ENCODE assay signal across 13 mouse cellular contexts in the genomic region with DNA sequence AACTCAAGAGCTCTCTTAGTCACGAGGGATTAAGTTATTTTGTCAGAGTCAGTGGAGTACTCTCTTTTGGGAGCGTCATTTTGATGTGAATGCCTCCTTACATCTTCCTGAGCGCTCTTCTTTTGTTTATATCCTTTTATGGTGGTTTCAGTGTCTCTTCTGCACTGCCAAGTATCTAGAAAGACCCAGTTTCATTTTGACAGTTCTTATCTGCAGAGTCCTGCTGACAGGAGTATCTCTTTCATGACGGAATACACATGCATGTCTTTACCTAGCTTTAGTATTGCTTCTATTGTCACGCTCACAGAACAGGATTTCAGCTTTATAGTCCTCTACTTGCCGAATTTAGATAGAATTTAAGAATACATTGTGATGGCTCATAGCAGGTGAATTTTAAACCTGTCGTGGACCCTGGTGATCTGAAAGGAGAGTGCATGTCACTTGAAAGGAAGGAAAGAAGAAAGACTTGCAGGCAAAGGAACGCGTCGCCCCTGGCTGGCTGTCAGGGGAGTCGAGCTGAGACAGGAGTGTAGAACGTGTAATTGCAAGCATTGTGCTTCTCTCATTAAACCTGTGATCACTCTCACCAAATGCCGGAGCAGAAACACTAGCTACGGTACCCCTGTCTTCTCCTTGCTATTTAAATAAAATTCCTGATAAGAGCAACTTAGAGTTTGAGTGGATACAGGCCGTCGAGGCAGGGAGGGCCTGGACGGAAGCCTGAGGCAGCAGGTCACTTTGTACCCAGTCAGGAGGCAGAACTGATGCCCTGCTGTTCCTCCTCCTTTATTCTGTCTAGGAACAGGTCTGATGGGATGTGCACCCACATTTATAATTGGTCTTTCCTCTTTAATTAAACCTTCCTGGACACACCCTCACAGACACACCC.
DNase-seq lines count a peak whose midpoint lies in the region; ATAC-seq lines count a peak whose summit lies in the region.
"Had no signal": no experiment of that assay in that cellular context is flagged by ENCODE, and none has a peak within 500 bp of the region (broad histone marks: within the 10 kb centered on the region; RNA-seq: fewer than 3 reads in every experiment).

No protein-coding gene starts in this region.

- H3K4me1 ChIP-seq in heart, embryonic 14.5 days (ENCODE audit: control insufficient read depth in 2 of 2, insufficient read depth in 2 of 2, low read length in 2 of 2), result peaks cover 0 to 19% of the 10 kb centered on the region in 2 experiments; a peak in 2 of 4 replicates
- H3K4me1 ChIP-seq: hindbrain, embryonic 12.5 days; stomach, embryonic 15.5 days had no signal

- no peak for ATAC-seq in heart, embryonic 14.5 days (ENCODE audit: insufficient number of reproducible peaks, insufficient read depth, low FRiP score, low read depth)
- ATAC-seq in megakaryocyte-erythroid progenitor cell, adult 5-6 weeks (replicated peaks; ENCODE audit: low FRiP score, low TSS enrichment, poor library complexity, severe bottlenecking), result peak; percentile 58

- no peak overlapping the region for H3K27ac ChIP-seq in heart, embryonic 14.5 days (replicated peaks in 1 of 2; ENCODE audit: control insufficient read depth in 1 of 2, insufficient read depth in 1 of 2, low read depth in 2 of 2, low read length in 2 of 2)
- H3K27ac ChIP-seq: hindbrain, embryonic 12.5 days; left cerebral cortex, adult 2 months; stomach, embryonic 15.5 days had no signal

- H3K4me2 ChIP-seq in heart, embryonic 14.5 days (ENCODE audit: low read length), result peak overlapping the region; percentile 24
- H3K4me2 ChIP-seq: hindbrain, embryonic 12.5 days; stomach, embryonic 15.5 days had no signal

- WGBS in heart, embryonic 14.5 days, result 41% methylated on average over 17 of the region's 17 CpGs

- H3K36me3 ChIP-seq in heart, embryonic 14.5 days (ENCODE audit: control insufficient read depth, insufficient read depth, low read length), result 0 out of 2 replicates have a peak, but pooled peaks cover 22% of the 10 kb centered on the region
- H3K36me3 ChIP-seq: hindbrain, embryonic 12.5 days had no signal

- DNase-seq in heart, postnatal 4 days, result no peak
- peak; percentile 31 for DNase-seq in CD4-positive, CD25-positive, alpha-beta regulatory T cell, adult 2 months (ENCODE audit: low read depth, low spot score)
- peak; percentile 6 for DNase-seq in ES-CJ7 (ENCODE audit: low read depth, low spot score)
- DNase-seq in yolk sac, embryonic 10.5 days (ENCODE audit: low spot score), result no peak
- DNase-seq in urinary bladder, postnatal 25 days (ENCODE audit: low spot score), result no peak
- DNase-seq: adrenal gland, postnatal 14 days; kidney, adult 2 months; right cerebral cortex, postnatal 14 days had no signal

- H3K9ac ChIP-seq in heart, embryonic 14.5 days (ENCODE audit: low read length), result no peak overlapping the region
- H3K9ac ChIP-seq: hindbrain, embryonic 12.5 days; stomach, embryonic 15.5 days had no signal

- no peaks in the 10 kb centered on the region for H3K27me3 ChIP-seq in heart, embryonic 14.5 days (ENCODE audit: control insufficient read depth, insufficient read depth, low read length)
- H3K27me3 ChIP-seq: hindbrain, embryonic 12.5 days; stomach, embryonic 15.5 days had no signal

- no peak overlapping the region for H3K4me3 ChIP-seq in heart, embryonic 14.5 days (ENCODE audit: control insufficient read depth in 1 of 2, insufficient read depth in 1 of 2, low read depth in 1 of 2, low read length in 2 of 2)
- H3K4me3 ChIP-seq: hindbrain, embryonic 12.5 days; left cerebral cortex, adult 2 months; stomach, embryonic 15.5 days had no signal

- no peaks in the 10 kb centered on the region for H3K9me3 ChIP-seq in heart, embryonic 14.5 days (ENCODE audit: control insufficient read depth, low read length)
- H3K9me3 ChIP-seq: hindbrain, embryonic 12.5 days; stomach, embryonic 15.5 days had no signal

Comparison
In these comparisons a context has a peak if more than half of its experiments do, and no peak if none do; other contexts are left out.
1. DNase-seq: peak in CD4-positive, CD25-positive, alpha-beta regulatory T cell, adult 2 months (single experiment) and ES-CJ7 (single experiment); none in heart, postnatal 4 days (single experiment), yolk sac, embryonic 10.5 days (single experiment) and urinary bladder, postnatal 25 days (single experiment).